Mouse (Mus musculus) kidney, postnatal 36 days (tissue): ENCODE data around the gene Ryr3.

Source experiments
- DNase-seq, 2 experiments: peaks; one replicate each; pipeline ENCODE4 v3.0.0; 2021 to 2022; ENCODE audit warnings: mixed read lengths in 2 of 2

Gene Ryr3

DNA sequence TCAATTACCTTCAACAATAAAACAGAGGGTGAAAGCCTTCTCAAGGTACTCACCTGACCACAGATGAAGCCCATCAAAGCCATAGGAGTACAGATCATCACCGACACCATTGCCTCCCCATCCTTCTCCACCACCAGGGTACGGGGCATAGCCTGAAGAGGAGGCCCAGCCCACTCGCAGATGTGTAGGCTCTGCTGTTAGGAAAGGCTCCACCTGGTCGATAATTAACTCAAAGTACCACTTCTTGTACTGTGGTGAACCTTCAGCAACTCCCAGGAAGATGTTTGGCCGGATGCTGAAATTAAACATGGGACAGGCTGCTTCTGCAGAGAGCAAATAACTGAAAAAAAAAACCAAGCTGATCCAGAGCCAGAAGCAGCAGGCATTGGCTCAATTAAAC lies 316.1 kb downstream of the Ryr3 start:
- no peak for DNase-seq

DNA sequence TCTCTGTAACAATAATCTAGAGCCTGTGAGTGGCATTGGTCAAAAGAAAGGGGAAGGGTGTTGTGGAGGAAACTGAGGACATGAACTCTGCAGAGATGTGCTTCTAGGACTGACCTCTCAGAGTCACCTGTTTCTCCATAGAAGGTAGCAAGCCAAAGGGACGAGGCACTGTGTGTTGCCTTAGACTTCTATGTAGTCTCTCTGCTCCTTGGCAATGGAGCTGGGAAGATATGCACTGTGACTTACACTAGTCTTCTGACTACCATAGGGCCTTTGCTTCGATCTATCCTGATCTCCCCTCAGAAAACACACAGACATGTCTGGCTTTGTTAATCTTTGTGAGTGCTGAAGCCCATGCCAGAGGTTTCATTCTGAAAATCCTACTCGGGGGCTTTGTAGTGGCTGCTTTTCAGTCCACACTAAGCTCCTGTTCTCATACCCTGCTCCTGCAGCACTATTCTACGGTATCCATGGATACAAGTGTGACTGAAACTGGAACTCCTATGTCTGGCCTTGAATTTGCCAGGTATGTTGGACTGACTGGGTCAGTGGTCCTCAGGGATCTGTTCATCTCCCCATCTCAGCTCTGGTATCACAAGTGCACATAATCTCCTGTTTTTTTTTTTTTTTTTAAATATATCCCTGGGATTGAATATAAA lies 332.3 kb downstream of the Ryr3 start:
- DNase-seq, result no peak

GRCm38 (mm10) chr2:112881805-112882204 lies 335.1 kb downstream of the Ryr3 start:
- no peak for DNase-seq

GRCm38 (mm10) chr2:112881376-112881775 lies 335.5 kb downstream of the Ryr3 start:
- no peak for DNase-seq

- DNase-seq, result no peak
These were observed 339.5 kb downstream of the Ryr3 start for GRCm38 (mm10) chr2:112877404-112877803.

DNA sequence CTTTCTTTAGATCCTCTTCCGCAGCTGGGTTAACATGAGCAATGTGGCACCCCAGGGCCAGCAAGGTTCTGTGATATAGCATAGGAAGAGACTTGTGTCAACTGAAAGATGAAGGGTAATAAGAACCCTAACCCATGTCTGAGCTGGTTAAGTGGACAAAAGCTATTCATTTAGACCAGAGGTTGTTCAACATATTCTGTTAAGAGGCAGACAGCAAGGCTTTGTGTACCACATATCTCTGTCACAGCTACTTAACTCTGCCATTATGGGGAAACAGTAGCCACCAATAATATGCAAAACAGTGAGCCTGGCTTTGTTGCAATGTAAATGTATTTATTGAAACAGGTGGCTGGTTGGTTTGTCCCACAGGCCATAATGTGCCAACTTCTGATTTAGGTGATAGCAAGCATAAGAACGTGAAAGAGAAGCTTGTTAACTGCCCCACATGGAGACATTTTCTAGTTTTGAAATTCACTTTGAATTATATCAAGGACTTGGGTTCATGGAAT lies 350.8 kb downstream of the Ryr3 start:
- DNase-seq, result no peak

GRCm38 (mm10) chr2:112861792-112862191 lies 355.1 kb downstream of the Ryr3 start:
- no peak for DNase-seq

- DNase-seq, result no peak
These were observed 371.0 kb downstream of the Ryr3 start for GRCm38 (mm10) chr2:112845583-112846512.

DNA sequence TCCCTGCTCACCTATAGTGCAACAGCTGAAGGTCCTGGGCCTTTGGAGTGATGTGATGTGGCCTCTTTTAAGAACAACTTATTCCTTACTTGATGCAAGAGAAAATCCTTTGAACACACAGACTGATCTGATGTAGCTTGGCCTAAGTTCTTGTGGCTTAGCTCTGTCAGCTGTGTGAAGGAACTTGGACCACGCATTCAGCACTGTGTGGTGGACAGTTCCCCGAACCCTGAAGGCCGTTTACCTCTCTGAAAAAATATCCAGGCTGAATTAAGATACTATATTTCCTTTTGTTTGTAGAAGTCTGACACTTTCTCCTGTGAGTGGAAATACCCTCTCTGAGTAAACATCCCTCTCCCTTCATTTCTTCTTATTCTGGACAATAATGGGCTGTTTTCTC lies 374.0 kb downstream of the Ryr3 start:
- peak in 1 of 2 experiments; percentile 38 for DNase-seq

GRCm38 (mm10) chr2:112831423-112832305 lies 385.2 kb downstream of the Ryr3 start:
- DNase-seq, result no peak

GRCm38 (mm10) chr2:112826571-112826970 lies 390.3 kb downstream of the Ryr3 start:
- DNase-seq, result no peak

GRCm38 (mm10) chr2:112822721-112823120 lies 394.2 kb downstream of the Ryr3 start:
- DNase-seq, result no peak

- DNase-seq, result no peak
These were observed 397.8 kb downstream of the Ryr3 start for GRCm38 (mm10) chr2:112819059-112819458.

DNA sequence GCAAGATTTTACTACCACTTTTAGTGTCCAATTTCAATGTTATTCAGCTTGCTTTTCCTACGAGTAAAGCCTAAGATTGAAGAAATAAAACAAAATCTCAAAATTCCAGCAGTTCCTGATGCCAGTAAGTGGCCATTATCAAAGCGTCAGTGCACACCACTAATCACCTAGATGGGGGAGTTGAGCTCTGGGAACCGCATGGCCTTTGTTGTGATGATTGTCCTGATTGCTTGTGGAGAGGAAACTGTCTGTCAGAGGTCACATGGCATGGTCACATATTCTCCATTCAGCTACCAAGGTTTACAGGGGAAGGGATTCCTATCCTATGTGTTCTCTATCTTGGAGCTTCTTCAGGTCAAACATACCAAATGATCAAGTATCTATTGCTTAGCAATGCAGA lies 399.9 kb downstream of the Ryr3 start:
- no peak for DNase-seq

- no peak for DNase-seq
These were observed 400.9 kb downstream of the Ryr3 start for GRCm38 (mm10) chr2:112815960-112816359.

DNA sequence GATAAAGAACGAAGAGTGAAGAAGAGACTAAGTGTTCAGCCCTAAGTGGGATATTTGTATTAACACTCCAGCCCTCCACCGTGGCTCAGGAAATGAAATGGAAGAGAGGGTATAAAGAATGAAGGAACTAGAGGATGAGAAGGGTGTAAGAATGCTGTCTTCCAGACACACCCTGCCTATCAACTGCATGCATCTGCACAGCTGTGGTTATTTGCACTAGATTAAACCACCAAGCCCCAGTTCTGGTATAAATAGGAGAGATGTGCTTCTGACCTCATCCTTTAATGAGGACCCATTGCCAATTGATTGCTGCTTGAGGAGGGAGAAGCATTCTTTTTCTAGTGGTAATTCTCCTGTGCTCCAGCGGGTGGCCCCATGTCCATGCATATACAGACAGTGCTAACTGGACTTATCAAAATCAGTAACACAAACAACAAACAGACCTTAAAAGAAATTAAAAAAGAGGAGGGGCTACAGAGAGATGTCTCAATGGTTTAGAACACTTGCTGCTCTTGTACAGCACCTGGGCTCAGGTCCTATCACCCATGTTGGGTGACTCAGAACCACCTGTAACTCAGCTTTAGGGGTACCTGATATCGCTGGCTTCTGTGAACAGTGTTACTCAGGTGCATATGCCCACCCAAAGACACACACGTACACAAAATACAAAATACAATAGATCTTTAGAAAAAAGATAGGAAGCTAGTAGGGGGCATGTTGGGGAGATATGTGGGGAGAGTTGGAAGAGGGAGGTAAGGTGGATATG lies 404.1 kb downstream of the Ryr3 start:
- peak in 1 of 2 experiments; percentile 30 for DNase-seq

GRCm38 (mm10) chr2:112806015-112806414 lies 410.9 kb downstream of the Ryr3 start:
- no peak for DNase-seq

- DNase-seq, result peak; percentile 45 to 75
These were observed 416.9 kb downstream of the Ryr3 start for GRCm38 (mm10) chr2:112799995-112800353.

- peak in 1 of 2 experiments; percentile 30 for DNase-seq
These were observed 417.4 kb downstream of the Ryr3 start for GRCm38 (mm10) chr2:112799351-112799994.

- DNase-seq, result no peak
These were observed 435.3 kb downstream of the Ryr3 start for GRCm38 (mm10) chr2:112781631-112782030.

DNA sequence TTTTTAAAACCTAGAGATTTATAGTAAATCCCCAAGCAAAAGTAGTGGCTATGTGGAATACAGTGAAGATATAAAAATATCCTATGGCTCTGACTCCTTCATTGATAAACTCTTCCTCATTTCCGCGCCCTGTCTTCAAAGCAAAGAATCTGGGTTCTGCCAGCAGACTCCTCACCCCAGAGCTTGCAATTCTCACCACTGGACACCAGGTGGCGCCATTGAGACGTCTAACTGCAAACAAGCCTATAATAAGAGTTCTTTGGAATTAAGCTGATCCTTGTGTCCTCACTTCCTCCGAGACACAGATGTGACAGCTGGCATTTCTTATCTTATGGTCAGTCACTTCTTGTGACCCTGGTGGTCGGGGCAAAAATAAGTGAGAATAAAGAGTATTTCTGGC lies 442.1 kb downstream of the Ryr3 start:
- DNase-seq, result peak; percentile 46 to 78
